Mouse (Mus musculus) naive thymus-derived CD4-positive, alpha-beta T cell, adult 2 months (primary cell): ENCODE results near the gene Lgals1.

Source experiments
- DNase-seq: peaks from one replicate; pipeline ENCODE4 v3.0.0-alpha.2; 2011; ENCODE audit warnings: low read depth

Lgals1 gene

GRCm38 (mm10) chr15:78912040-78912439 lies 14.5 kb upstream of the Lgals1 start:
- DNase-seq: peak; percentile 68

GRCm38 (mm10) chr15:78913632-78914090 lies 12.9 kb upstream of the Lgals1 start, which contains the start of gene Pdxp:
Gene Pdxp (plus strand): TSS chr15:78913919.
- DNase-seq: peak; percentile 97

GRCm38 (mm10) chr15:78914091-78914822 lies 12.3 kb upstream of the Lgals1 start:
- peak; percentile 53 for DNase-seq

- no peak for DNase-seq
Measured at GRCm38 (mm10) chr15:78914823-78915659, 11.5 kb upstream of the Lgals1 start.

GRCm38 (mm10) chr15:78915660-78916017 lies 10.9 kb upstream of the Lgals1 start:
- DNase-seq: peak; percentile 90

- no peak for DNase-seq
Measured at GRCm38 (mm10) chr15:78916052-78916826, 10.3 kb upstream of the Lgals1 start.

- DNase-seq: no peak
Measured at GRCm38 (mm10) chr15:78918126-78918525, 8.4 kb upstream of the Lgals1 start.

GRCm38 (mm10) chr15:78919914-78920313 lies 6.6 kb upstream of the Lgals1 start:
- no peak for DNase-seq

GRCm38 (mm10) chr15:78922700-78923099 lies 3.8 kb upstream of the Lgals1 start:
- DNase-seq: no peak

- DNase-seq: peak; percentile 76
Measured at GRCm38 (mm10) chr15:78923585-78923984, 2.9 kb upstream of the Lgals1 start.

GRCm38 (mm10) chr15:78925129-78925528 lies 1.4 kb upstream of the Lgals1 start:
- no peak for DNase-seq

- DNase-seq: no peak
Measured at GRCm38 (mm10) chr15:78927021-78927787, 679 bp downstream of the Lgals1 start.

- peak; percentile 92 for DNase-seq
Measured at GRCm38 (mm10) chr15:78927788-78928457, 1.4 kb downstream of the Lgals1 start.

GRCm38 (mm10) chr15:78928539-78928938 lies 2.0 kb downstream of the Lgals1 start:
- DNase-seq: peak; percentile 50

- no peak for DNase-seq
Measured at GRCm38 (mm10) chr15:78930192-78930706, 3.7 kb downstream of the Lgals1 start.

GRCm38 (mm10) chr15:78930801-78931426 lies 4.4 kb downstream of the Lgals1 start:
- no peak for DNase-seq

- DNase-seq: peak; percentile 91
Measured at GRCm38 (mm10) chr15:78931577-78931976, 5.1 kb downstream of the Lgals1 start.

- peak; percentile 95 for DNase-seq
Measured at GRCm38 (mm10) chr15:78934784-78935320, 8.3 kb downstream of the Lgals1 start, which contains the start of gene Nol12. Gene Nol12 (plus strand): TSS chr15:78934933.

- no peak for DNase-seq
Measured at GRCm38 (mm10) chr15:78936403-78936802, 9.9 kb downstream of the Lgals1 start.

GRCm38 (mm10) chr15:78937311-78937710 lies 10.8 kb downstream of the Lgals1 start:
- DNase-seq: no peak
